Mouse (Mus musculus) right cerebral cortex, adult 2 months (tissue): Measurements from ENCODE around the gene Plcl1.
"Not testable (repeated sequence)": the region's sequence is repeated elsewhere in the genome, so short reads cannot be mapped to it uniquely, and the experiment has no call there.

Experiments used
- DNase-seq, 2 experiments: peaks; one replicate each; pipeline ENCODE4 v3.0.0; 2021 to 2022; ENCODE audit warnings: low spot score in 2 of 2

Gene Plcl1

DNA sequence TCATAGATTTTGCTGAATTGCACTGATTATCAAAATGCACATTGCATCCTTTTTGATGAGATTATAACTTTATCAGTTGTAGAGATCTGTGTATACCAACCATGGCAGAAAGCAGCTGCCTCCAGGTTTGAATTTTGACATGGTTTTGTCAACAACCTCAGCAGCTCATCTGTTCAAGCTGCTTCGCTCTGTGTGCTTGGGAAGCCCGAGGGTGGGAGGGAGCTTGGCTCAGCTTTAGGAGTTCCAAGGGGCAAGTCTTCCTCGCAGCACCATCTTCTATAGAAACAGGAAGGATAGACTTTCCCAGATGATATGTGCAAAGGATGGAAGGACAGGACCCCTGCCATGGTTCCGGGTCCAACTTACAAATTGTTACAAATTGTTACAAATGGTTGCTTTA lies 32.9 kb downstream of the Plcl1 start:
- DNase-seq, result no peak

- DNase-seq, result no peak
These were observed 39.4 kb downstream of the Plcl1 start for GRCm38 (mm10) chr1:55445043-55445688.

GRCm38 (mm10) chr1:55445689-55446044 lies 39.9 kb downstream of the Plcl1 start:
- DNase-seq, result no peak

- DNase-seq, result no peak
These were observed 40.6 kb downstream of the Plcl1 start for GRCm38 (mm10) chr1:55446273-55446672.

GRCm38 (mm10) chr1:55446876-55447275 lies 41.2 kb downstream of the Plcl1 start:
- DNase-seq, result no peak

DNA sequence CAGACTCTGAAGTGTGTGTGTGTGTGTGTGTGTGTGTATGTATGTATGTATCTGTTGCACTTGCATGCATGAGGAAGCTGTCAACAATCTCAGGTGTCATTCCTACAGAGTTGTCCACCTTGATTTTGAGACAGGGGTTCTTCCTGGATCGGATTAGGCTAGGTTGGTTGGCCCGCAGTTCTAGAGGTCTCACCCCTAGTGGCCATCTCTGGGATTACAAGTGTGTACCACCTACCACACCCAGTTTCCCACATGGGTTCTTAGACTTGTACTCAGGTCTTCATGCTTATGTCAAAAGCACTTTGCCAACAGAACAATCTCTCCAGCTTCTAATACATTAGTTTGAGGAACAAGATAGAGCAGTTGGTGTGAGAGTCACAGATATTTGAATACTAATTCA lies 41.9 kb downstream of the Plcl1 start:
- no peak for DNase-seq

GRCm38 (mm10) chr1:55448104-55448503 lies 42.4 kb downstream of the Plcl1 start:
- DNase-seq, result no peak

GRCm38 (mm10) chr1:55449779-55450178 lies 44.1 kb downstream of the Plcl1 start:
- DNase-seq, result no peak

- DNase-seq, result peak; percentile 49 to 52
These were observed 48.4 kb downstream of the Plcl1 start for GRCm38 (mm10) chr1:55454119-55454518.

DNA sequence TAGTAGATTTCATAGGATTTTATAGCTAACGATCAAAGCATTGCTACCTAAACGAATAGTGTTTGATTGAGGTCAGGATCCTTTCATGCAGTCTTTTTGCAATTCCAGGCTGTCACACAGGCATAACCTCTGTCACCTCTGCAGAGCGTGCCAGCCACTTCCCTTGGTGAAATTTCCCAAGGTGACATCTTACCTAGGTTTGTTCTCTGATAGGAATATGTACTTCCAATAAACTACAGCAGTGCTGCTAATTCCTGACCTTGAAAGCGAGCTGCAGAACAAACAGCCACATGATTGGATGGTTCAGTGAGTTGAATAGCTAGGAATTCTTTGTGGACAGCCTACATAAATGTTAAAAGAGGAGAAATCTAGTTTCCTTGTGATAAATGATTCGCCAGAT lies 56.6 kb downstream of the Plcl1 start:
- DNase-seq, result no peak

GRCm38 (mm10) chr1:55473756-55474155 lies 68.0 kb downstream of the Plcl1 start:
- DNase-seq, result no peak

- DNase-seq, result no peak
These were observed 69.3 kb downstream of the Plcl1 start for GRCm38 (mm10) chr1:55474976-55475375.

DNA sequence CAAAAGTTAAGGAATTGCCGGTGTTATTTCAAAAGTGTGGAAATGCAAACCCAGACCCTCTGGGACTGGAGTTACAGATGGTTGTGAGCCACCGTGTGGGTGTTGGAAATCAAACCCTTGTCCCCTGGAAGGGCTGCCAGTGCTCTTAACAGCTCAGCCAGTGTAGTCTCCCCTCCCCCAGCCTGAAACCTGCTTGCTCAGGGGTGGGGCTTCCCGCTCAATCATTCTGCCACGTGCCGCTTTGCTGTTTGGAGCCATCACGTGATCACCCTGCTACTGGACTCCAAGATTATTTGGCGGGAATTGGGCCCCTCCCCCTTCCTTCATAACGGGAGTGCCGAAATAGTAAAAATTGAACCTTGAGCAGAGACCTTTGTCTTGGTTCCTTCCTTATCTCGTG lies 81.7 kb downstream of the Plcl1 start:
- DNase-seq, result not testable (repeated sequence)

- no peak for DNase-seq
These were observed 82.5 kb downstream of the Plcl1 start for GRCm38 (mm10) chr1:55488261-55488660.

DNA sequence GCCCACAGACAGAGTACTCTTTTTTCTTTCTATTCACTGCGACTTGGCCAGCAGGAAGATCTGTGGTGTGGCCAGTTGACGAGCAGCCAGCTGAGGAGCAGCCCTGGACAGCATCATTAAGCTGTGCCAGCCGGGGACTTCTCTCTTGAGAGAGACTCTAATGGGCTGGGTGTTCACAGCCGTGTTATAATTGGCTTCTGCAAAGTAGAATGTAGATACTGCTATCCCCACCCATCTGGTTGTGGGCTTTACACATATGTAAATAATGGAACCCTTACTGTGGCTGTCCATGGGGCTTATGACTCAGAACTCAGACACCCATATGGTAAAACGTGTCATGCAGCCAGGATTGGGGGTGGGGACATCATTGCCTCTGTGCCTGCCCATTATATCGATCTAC lies 83.6 kb downstream of the Plcl1 start:
- peak; percentile 41 to 49 for DNase-seq

DNA sequence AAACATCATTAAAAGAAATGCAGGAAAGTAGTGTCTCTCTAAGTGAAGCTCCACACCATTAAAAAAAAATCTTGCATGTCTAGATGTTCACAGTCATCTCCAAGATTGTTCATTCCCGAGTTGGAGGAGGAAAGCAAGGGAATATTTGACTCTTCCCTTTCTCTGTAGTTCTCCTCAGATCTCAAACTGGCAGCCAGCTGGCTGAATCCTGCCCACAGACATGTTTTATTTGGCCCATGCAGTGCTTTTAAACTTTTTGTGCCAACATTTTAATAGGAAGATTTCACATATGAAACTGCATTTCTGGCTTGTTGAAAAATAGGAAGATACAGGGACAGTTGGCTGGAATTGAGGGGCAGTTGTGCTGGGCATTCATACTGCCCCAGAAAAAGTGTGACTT lies 94.2 kb downstream of the Plcl1 start:
- peak; percentile 49 to 57 for DNase-seq

GRCm38 (mm10) chr1:55500981-55501682 lies 95.4 kb downstream of the Plcl1 start:
- DNase-seq, result no peak

DNA sequence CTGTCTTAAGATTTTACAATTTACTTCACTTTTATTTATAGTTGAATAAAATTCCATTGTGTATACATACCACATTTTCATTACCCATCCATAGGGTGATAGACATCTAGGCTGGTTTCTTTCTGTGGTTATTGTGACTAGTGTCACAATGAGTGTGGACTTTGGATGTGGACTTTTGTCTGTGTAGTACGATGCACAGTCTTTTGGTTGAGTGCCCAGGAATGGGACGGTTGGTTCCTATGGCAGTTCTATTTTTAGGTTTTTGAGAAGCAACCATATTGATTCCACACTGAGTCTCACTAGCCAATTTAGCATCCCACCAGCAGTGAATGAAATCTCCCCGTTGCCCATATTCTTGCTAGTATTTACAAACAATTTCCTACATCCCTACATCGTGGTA lies 100.1 kb downstream of the Plcl1 start:
- DNase-seq, result no peak

- no peak for DNase-seq
These were observed 101.3 kb downstream of the Plcl1 start for GRCm38 (mm10) chr1:55507061-55507460.

DNA sequence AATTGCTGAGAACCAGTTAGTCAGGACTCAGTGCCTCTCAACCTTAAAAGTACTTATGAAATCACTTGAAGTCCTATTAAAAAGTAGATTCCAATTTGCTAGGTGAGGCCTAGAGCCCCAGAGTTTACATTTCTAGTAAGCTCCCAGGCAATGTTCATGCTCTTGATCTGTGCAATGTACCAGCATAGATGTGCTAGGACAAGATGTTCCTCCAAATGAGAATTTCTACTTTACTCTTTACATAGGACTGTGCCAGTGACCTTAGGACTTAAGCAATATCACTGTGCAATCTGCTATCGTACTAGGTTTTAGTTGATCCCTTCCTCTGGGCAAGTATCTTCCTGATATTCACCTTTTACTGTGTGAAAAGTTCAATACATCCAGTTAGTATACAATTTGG lies 103.9 kb downstream of the Plcl1 start:
- DNase-seq, result no peak

DNA sequence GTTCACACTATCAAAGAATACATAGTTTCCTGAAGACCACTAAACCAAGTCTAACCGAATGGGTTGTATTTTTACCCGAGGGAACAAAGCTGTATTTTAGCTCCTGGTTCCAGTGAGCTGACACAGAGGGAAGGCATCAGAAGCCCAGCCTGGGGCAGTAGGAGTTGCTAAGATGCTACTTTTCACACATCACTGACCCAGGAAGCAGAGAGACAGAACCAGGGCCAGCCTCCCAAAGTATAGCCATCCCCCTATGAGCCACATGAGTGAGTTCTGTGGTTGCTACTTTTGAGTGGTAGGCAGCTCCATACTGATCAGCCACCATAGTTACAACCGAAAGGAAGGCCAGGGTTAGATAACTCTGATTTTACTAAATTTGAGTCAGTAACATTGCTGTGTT lies 106.4 kb downstream of the Plcl1 start:
- no peak for DNase-seq

- DNase-seq, result not testable (repeated sequence)
These were observed 107.1 kb downstream of the Plcl1 start for GRCm38 (mm10) chr1:55512799-55513198.

- peak in 1 of 2 experiments; percentile 18 for DNase-seq
These were observed 111.5 kb downstream of the Plcl1 start for GRCm38 (mm10) chr1:55517182-55517581.

DNA sequence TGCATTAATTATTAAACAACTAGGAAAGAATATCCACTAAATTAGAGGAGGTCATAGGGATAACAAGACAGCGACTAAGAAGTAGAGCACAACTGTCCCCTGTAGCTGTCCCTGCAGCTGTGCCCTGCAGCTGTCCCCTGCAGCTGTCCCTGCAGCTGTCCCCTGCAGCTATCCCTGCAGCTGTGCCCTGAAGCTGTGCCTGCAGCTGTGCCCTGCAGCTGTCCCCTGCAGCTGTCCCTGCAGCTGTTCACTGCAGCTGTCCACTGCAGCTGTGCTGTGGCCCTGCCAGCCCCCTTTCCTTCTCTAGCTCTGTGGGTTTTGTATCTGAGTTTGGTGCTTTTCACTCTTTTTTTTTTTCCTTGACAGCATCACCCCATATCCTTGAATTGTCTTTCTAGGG lies 118.2 kb downstream of the Plcl1 start:
- no peak for DNase-seq
